Mouse (Mus musculus) lung, postnatal 25 days (tissue): Measurements from ENCODE around the gene Vgll4.
A peak's percentile ranks its signal among the peaks of the same experiment; 100 is the strongest.

Source experiments
- DNase-seq: peaks from one replicate; pipeline ENCODE4 v3.0.0; 2022; ENCODE audit warnings: low spot score

Vgll4 gene

GRCm38 (mm10) chr6:114918994-114919393 lies 50.8 kb downstream of the Vgll4 start:
- DNase-seq: no peak

GRCm38 (mm10) chr6:114917770-114918635 lies 51.8 kb downstream of the Vgll4 start:
- DNase-seq: peak; percentile 66

DNA sequence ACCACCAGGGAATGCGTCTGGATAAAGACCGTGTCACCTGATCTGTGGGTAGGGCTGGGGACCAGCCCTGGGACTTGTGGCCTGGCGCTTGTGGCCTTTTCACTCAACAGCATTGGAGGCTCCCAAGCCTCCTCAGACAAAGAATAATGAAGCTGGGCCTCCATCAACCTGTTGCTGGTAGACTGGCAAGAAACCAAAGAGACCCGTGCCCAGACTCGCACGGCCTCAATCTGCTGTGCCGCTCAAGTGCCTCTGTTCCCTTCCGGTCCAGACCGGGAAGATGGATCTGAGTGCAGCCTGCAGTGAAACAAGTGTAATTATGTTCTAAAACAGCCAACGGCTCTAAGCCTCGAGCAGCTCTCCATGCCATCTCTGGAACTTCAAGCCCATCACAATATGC lies 52.7 kb downstream of the Vgll4 start:
- no peak for DNase-seq

DNA sequence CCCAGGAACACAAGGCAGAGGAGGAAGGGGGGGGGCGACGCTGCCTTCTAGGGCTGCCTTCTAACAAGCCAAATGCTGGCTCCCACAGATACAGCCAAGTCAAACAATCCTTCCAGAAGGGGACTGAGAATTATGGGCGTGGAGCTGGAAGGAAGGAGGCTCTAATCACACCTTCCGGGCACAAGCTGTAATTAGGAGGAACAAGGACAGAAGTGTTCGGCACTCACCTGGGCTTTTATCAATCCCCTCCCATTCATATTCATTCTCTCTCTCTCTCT lies 53.1 kb downstream of the Vgll4 start:
- no peak for DNase-seq

GRCm38 (mm10) chr6:114915915-114916714 lies 53.7 kb downstream of the Vgll4 start:
- no peak for DNase-seq

DNA sequence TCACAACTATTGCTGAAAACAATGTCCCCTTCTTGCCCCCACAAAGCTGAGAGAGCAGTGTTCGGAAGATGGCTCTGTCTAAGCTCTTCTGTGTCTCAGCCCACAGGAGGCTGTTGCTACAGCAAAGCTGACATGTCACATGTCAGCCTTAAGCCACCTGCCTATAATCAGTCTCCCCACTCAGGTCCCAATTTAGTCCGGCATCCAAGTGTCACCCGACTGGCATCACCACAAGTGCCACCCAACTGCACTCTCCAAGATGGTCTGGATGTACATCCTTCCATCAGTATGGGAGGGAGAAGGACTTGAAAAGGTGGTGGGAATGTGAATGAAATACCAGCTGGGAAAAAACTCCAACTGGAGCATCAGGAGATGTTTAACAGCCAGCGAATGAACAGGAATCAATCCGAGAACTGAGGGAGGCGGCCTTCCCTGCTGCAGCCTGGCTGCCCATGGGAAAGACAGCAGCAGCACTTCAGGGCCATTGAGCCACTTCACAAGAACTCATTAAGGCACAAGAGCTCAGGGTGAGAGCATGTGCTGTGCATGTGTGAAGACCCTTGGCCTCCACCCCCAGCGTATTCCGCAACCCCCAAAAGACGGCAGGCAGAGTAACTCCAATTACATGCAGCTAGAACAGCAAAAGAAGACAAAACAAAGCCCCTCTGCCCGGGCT lies 55.6 kb downstream of the Vgll4 start:
- no peak for DNase-seq

DNA sequence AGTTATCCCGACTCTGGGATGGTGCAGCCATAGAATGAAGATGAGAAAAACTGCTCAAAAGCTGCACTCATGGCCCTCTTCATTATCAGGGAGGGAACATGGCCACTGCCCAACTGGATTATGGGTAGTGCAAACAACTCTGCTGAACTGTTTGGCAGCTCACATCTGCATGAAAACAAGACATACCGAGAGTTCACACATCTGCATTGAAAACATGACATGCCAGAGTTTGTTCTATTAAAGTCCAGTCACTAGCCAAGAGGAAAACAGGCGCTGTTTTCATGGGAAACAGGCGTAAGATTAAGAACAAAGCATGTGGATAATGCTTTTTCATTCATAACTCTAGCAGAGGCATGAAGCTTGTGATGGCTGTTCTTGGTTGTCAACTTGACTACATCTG lies 56.7 kb downstream of the Vgll4 start:
- no peak for DNase-seq

DNA sequence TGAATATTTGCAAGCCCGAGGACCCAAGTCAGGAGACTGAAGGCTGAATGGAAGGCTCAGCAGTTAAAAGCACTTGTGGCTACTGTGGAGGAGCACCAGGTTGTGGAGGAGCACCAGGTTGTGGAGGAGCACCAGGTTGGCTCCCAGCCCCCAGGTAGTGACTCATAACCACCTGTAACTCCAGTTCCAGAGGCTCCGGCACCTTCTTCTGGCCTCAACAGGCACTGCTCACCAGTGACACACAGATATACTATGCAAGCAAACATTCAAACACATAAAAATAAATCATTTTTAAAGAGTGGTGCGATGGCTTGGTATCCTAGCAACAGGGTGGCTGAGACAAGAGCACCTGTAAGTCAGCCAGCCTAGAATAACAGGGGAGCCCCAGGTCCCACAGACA lies 58.3 kb downstream of the Vgll4 start:
- DNase-seq: no peak

DNA sequence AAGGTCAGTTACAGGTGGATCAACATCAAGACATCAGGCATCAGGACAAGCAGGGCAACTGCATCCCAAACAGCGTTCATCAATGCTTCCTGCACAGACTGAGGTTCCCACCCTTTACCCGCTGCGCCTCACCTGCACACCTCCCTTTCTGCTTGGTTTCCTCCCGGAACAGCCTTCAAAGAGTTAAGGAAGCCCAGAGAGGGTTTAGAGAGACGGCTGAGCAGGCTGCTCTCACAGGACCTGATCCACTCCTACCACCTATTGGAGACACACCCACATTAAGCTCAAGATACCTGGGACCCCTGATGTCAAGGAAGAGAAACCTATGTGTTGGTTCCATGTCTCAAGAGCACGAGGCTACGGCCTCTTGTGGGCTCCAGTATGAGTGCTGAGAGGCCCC lies 60.0 kb downstream of the Vgll4 start:
- DNase-seq: no peak

GRCm38 (mm10) chr6:114907459-114907858 lies 62.3 kb downstream of the Vgll4 start:
- DNase-seq: no peak

- no peak for DNase-seq
These were observed 63.6 kb downstream of the Vgll4 start for GRCm38 (mm10) chr6:114906209-114906608.

DNA sequence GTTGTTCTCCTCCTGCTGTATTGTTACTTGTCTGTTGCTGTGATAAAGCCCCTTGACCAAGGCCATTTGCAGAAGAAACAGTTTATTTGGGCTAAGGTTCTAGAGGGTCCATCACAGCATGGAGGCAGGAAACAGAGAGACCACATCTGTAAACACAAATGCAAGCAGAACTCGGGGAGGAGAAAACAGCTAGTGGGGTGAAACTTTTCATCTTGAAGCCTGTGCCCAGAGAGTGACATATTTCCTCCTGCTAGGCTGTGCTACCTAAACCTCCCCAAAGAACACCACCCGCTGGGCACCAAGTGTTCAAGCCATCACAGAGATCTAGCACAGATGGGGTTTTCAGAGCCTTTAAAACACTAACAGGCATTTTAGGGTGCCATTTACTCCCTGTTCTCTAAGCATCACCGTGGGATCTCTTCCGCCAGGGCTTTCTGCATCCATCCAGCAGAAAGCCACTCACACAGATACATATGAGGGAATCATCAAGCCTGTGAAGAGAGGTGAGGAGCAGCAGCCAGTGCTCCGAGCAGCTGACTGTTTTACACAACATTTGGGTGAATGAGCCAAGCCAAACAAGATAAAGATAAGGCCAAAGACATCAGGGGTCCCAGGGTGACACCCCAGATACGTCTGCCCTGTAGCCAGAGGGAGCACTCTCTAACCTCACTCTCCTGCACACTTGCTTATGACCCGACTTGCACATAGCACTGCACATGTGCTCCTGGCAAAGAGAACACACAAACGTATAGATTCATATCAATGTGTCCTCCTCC lies 64.4 kb downstream of the Vgll4 start:
- no peak for DNase-seq

- no peak for DNase-seq
These were observed 65.0 kb downstream of the Vgll4 start for GRCm38 (mm10) chr6:114904818-114905217.

GRCm38 (mm10) chr6:114904233-114904632 lies 65.6 kb downstream of the Vgll4 start:
- DNase-seq: no peak

GRCm38 (mm10) chr6:114901921-114902320 lies 67.9 kb downstream of the Vgll4 start:
- DNase-seq: no peak

DNA sequence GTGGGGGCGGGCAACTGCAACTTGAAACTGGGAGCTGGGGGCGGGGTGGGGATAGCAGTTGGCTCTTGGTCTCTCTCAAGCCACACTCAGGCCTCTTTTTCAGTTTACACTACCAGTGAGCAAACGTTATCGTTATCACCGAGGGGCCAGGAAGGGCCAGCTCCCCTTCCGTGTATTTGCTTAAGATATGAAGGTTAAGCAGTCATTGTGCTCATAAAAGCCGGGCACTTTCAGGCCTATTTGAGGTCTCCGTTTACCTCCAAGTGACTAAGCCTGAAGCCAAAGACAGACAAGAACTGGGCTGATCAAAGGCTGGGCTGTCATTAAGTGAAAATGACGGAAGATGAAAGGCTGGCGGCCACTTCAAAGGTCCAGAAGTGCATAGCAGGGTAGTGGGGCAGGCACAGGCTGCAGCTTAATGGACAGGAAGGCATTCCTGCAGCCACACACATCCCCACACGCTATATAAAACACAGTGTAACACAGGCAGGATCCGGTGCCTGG lies 68.4 kb downstream of the Vgll4 start:
- DNase-seq: peak; percentile 83

- no peak for DNase-seq
These were observed 69.6 kb downstream of the Vgll4 start for GRCm38 (mm10) chr6:114900194-114900593.

GRCm38 (mm10) chr6:114899652-114900051 lies 70.1 kb downstream of the Vgll4 start:
- no peak for DNase-seq

- DNase-seq: no peak
These were observed 70.8 kb downstream of the Vgll4 start for GRCm38 (mm10) chr6:114898949-114899348.

GRCm38 (mm10) chr6:114896281-114896680 lies 73.5 kb downstream of the Vgll4 start:
- DNase-seq: no peak

DNA sequence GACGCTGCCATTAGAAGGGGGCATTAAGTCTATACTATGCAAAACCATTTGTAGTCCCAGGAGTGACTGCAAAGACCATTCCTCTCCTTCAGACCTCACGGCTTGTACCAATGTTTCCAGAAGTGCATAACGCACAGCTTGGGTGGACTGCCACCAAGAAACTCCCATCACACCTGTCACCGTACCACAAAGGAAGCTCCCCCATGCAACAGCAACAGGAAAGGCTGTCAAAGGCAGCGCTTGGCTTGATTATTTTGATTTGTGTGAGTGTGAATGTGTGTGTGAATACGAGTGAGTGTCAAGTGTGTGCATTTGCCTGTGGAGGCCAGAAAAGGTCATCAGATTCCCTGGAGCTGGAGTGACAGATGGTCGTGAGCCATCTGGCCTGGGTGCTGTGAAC lies 74.6 kb downstream of the Vgll4 start:
- DNase-seq: no peak

DNA sequence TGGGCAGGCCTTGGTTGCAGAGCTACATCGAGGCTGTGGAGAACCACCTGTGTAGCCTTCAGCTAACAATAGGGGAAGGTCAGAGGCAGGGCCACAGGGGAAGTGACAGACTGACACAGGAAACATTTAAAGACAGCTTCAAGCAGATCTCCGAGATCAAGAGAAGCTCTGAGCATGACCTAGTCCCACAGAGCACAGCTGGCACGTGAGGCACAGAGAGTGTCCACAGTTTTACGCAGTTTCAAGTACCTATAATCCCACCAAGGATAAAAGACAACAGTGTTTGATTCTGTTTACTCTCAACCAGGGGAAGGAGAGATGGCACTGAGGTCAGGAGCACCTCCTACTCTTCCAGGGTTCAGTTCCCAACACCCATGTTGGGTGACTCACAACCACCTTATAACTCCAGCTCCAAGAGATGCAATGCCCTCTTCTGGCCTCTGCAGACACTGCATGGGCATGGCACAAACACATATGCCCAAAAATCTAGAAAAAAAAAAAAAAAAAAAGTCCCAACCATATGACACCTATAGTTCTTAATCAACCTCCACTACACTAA lies 75.2 kb downstream of the Vgll4 start:
- no peak for DNase-seq
